Mouse (Mus musculus) CH12.LX (cell line): ENCODE measurements around the gene Ckap2l.

ENCODE experiments used
- CTCF ChIP-seq, 2 experiments: IDR thresholded peaks in 1 of 2; conservative IDR thresholded peaks in 1 of 2; 2 replicates each; pipeline ENCODE4 v1.5.1; 2011 to 2012; ENCODE audit warnings: low read depth in 2 of 2, low read length in 2 of 2, improper control_type of control experiment in 1 of 2, inconsistent platforms in 1 of 2, mild to moderate bottlenecking in 1 of 2, moderate library complexity in 1 of 2
- EP300 ChIP-seq: IDR thresholded peaks from 2 replicates; pipeline ENCODE4 v1.6.1; 2011; ENCODE audit warnings: low read length, improper control_type of control experiment
- ETS1 ChIP-seq: conservative IDR thresholded peaks from 2 replicates; pipeline ENCODE4 v1.6.1; 2012; ENCODE audit warnings: low read depth, mild to moderate bottlenecking, inconsistent platforms, low read length, improper control_type of control experiment, moderate library complexity
- HCFC1 ChIP-seq: IDR thresholded peaks from 2 replicates; pipeline ENCODE4 v1.6.1; 2012; ENCODE audit warnings: low read depth, mild to moderate bottlenecking, inconsistent platforms, low read length, improper control_type of control experiment
- JUND ChIP-seq: conservative IDR thresholded peaks from 2 replicates; pipeline ENCODE4 v1.6.1; 2011; ENCODE audit warnings: low read depth, low read length, improper control_type of control experiment
- MAX ChIP-seq: IDR thresholded peaks from 2 replicates; pipeline ENCODE4 v1.6.1; 2011; ENCODE audit warnings: low read length, improper control_type of control experiment
- POLR2A ChIP-seq: IDR thresholded peaks from 2 replicates; pipeline ENCODE4 v1.6.1; 2011; ENCODE audit warnings: low read depth, mild to moderate bottlenecking, improper control_type of control experiment, low read length
- POLR2AphosphoS2 ChIP-seq: IDR thresholded peaks from 2 replicates; pipeline ENCODE4 v1.6.1; 2011; ENCODE audit warnings: low read depth, low read length, improper control_type of control experiment
- TBP ChIP-seq: conservative IDR thresholded peaks from 2 replicates; pipeline ENCODE4 v1.6.1; 2011; ENCODE audit warnings: low read depth, low read length, improper control_type of control experiment
- TCF12 ChIP-seq: IDR thresholded peaks from 2 replicates; pipeline ENCODE4 v1.6.1; 2014; ENCODE audit warnings: low read depth, mild to moderate bottlenecking, inconsistent platforms, low read length, improper control_type of control experiment
- USF1 ChIP-seq: IDR thresholded peaks from 2 replicates; pipeline ENCODE4 v1.6.1; 2014; ENCODE audit warnings: low read depth, mild to moderate bottlenecking, inconsistent platforms, low read length, improper control_type of control experiment
- ZKSCAN1 ChIP-seq: IDR thresholded peaks from 2 replicates; pipeline ENCODE4 v1.6.1; 2012; ENCODE audit warnings: low read depth, inconsistent platforms, low read length, improper control_type of control experiment, borderline replicate concordance

- TF ChIP-seq CTCF (conservative IDR thresholded peaks at IDR 0.05 in 1 of 2, IDR thresholded peaks at IDR 0.05 in 1 of 2; ENCODE audit: low read depth in 2 of 2, low read length in 2 of 2) (no peak), POLR2AphosphoS2 (no peak), POLR2A (no peak), EP300 (no peak), HCFC1 (no peak), ETS1 (no peak), TCF12 (no peak), ZKSCAN1 (no peak), JUND (no peak), TBP (no peak), USF1 (no peak), MAX (no peak)
Measured at GRCm38 (mm10) chr2:129241845-129242833, 54.9 kb downstream of the Ckap2l start.
